Mouse (Mus musculus) left cerebral cortex, postnatal 10 days (tissue): ENCODE data around the gene Rrp1. TPM values are rescaled to one million over a fixed set of nuclear protein-coding genes. Genes with fewer than 3 reads are reported as not detected.
"Not testable (repeated sequence)": the region's sequence is repeated elsewhere in the genome, so short reads cannot be mapped to it uniquely, and the experiment has no call there.

Experiments used
- DNase-seq, 2 experiments: peaks; one replicate each; pipeline ENCODE4 v3.0.0; 2021 to 2022; ENCODE audit warnings: low spot score in 2 of 2, mixed read lengths in 1 of 2; ENCODE audit errors: extremely low spot score in 1 of 2
- intact Hi-C: fragments of 180-260 bp; cut with DNase I; formaldehyde crosslinking; loops from one replicate; pipeline ENCODE4 v1.15.1; 2025
- total RNA-seq, 2 experiments: library from RNA; stranded (reverse); gene quantifications; 2 replicates each; pipeline ENCODE4 v1.2.3; 2021

Rrp1 gene
- total RNA-seq, 2 experiments from 2014 or later: 345 to 346 TPM

DNA sequence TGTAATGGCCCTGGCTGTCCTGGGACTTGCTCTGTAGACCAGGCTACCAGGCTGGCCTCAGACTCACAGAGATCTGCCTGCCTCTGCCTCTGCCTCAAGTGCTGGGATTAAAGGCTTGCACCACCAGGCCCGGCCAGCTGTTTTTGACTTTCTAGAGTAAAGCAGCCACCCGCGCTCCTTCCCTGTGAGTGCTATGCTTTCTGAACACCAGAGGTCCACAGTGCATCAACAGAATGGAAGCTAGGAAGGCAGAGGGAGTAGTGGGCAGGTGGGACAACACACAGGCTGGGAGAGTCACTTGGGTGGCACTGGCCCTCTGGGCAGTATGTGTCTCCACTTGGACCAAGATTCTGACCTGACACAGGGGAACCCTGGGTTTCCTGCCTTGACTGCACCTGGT, 17.5 kb downstream of the Rrp1 start:
- no peak for DNase-seq
- intact Hi-C loops: no loop called here

DNA sequence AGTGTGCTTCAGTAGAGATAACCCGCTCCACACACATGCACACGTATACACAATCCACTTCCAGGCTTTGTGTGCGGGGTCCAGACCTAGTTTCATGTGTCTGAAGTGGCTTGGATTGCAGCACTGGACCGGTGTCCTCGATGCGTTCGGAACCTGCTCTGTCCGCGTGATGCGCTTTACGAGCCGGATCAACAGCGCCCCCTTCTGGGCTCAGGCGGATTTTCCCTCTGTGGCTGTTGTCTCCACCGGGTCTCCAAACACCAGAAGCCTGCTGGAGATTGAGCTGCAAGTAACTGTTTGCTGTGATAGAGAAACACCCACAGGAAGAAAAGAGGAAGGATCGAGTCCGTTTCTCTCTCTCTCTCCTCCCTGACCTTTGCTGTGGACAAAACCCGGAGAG, 20.8 kb downstream of the Rrp1 start:
- intact Hi-C loops: loop anchor here (5.0 kb wide), 2 partner anchors 40 to 115 kb away; partner anchors contain the start of gene Agpat3
- DNase-seq: peak; percentile 79 to 86

DNA sequence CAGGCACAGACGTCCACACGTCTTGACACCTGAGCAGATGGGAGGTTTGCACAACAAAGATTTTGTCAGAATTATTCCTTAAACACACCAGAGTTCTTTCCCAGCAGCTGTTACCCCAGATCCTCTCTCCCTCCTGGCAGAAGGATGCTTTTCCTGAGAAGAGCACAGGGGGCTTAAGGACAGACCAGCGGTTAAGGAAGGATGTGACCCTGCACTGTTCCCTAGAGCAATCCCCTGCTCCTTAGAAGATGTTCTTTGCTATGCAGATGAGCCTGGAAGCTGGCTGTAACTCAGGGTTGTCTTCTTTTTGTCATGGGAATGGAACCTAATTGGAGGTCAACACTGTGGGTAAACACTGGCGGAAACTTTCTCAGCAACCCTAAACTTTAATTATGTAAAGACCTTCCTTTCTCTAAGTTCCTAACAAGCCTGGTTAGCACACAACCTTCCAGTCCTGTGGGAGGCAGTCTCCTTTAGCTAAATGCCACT, 21.8 kb downstream of the Rrp1 start:
- intact Hi-C loops: loop anchor here (5.0 kb wide), 2 partner anchors 39 to 114 kb away; partner anchors contain the start of gene Agpat3
- no peak for DNase-seq

DNA sequence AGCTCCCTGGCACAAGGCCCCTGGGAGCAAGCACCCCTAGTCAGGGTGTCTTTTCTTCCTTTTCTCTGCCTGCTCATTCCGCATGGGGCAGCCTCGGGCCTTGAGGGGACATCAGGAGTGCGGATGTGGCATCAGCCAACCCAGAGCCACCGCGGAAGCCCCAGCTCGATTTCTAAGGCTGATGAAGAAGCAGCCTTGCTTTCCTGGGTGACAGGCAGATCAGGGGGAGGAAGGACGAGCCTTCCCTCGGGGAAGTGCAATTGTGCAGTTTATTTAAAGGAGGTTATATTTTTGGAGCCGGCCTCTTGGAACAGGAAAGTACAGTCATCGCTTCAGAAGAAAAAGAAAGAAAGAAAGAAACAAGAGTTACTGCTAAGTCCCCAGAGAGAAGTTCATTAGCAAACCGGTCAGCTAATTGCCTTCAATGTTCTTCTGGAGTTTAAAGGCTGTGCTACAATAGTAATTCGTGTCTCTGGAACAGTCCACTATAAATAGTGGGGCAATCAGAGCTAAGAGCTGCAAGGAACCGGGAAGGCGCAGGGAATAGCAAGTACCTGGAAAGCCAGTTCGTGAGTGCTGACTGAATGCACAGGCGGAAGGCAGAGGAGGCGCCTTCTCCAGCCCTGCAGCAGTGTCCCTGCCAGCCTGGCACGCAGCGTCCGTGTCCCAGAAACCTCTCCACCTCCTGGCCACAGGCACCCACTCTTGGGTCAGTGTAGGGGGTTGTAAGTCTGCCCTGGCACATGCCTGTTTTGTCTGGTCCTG, 24.4 kb downstream of the Rrp1 start:
- peak; percentile 61 to 62 for DNase-seq
- intact Hi-C loops: no loop called here

DNA sequence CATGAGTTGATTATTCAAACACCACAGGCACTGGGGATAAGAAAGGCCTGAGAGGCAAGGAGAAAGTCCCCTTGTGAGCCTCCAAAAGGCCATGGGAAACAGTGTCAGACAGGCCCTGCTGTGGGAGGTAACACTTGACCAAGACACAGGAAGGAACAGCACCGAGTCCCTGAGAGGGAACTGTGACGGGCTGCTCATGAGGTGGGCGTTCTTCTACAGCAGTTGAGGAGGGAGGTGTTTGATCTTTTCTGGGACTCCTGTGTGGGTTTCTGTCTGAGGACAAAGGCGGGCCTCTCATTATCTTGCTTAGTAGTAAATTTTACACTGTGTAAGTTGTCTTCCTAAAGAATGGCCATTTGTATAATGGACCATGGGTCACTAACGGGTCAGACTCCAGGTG, 27.3 kb downstream of the Rrp1 start:
- intact Hi-C loops: no loop called here
- DNase-seq: no peak

DNA sequence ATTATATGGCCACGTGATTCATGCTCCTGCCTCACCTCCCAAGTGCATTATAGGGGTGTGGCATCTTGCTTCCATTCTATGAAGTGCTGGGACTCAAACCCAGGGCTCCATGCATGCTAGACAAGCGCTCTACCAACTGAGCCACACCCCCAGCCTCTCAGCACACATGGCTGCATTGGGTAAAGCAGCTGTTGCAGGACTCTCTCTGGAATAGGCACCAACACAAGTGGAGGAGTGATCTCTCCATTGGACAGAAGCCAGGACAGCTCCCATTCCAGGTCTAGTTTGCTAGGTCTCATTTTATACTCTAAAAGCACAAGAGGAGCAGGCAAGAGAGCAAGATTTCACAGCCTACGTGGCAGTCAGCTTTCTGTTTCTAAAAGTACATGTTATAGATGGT, 29.3 kb downstream of the Rrp1 start:
- intact Hi-C loops: no loop called here

DNA sequence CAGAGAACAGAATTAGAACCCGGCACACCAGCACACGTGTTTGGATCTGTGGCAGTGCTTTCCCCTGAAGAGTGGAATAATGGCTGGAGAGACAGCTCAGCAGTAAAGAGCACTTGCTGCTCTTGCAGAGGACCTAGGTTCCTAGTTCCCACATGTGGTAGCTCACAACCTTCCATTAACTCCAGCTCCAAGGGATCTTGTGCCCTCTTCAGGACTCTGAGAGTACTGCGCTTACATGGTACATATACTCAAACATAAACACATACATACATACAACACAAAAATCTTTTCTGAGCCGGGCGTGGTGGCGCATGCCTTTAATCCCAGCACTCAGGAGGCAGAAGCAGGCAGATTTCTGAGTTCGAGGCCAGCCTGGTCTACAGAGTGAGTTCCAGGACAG, 34.3 kb downstream of the Rrp1 start:
- intact Hi-C loops: no loop called here
- no peak for DNase-seq

More for the DNA sequence above, 29.3 kb downstream of the Rrp1 start:
- DNase-seq: no peak

DNA sequence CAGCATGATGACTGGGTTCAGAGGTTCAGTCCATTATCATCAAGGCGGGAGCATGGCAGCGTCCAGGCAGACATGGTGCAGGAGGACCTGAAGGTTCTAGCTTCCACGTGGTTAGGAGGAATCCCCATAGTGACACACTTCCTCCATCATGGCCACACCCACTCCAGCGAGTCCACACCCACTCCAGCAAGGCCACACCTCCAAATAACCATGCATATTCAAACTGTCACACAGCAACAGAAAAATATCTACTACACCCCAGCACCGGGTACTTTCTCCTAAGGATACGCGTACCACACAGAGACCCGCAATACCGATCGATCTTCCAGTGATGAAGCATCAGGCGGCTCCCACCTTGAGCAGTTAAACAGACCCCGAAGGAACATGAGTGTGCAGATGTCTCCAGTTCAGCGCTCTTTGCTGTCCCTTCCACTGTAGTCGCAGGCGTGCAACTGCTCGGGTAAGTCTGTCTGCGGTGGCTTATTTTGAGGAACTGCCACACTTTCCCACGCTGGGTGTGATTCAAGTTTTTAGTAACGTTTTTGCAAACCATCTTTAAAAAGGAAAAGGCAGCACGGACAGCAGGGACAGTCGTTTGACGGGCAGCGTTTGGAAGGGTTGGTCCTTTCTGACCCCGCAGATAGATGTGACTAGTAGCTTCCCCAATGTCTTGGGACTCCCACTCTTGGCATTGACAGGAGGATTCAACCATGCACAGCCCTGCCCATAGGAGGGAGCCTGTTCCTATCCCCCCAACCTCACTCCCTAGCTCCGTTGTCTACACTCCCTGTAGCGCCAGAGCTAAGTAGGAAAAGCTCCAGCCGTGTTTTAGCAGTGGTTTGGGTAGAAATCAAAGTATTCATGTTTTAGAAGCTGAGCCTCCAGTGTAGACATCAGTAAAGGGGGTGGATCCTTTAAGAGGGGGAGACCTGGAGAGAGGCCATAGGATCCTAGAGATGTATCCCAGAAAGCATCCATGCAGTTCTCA, 39.9 kb downstream of the Rrp1 start:
- DNase-seq: no peak
- intact Hi-C loops: no loop called here

DNA sequence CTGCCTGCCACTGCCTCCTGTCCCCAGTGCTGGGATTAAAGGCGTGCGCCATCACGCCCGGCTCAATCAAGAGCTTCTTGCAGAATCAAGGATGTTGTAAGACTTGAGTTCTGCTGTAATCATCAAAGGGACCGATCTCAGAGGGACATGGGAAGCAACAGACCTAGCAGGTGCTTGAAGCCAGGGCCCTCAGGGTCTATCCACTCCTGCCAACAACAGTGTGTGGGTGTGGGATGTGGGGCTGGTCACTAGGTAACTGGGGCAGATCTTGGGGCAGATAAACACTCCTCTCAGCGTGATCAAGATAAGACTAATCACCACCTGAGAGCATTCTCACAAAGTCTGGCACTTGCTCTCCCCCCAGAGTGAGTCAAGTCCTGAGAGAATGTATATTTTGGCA, 41.1 kb downstream of the Rrp1 start:
- intact Hi-C loops: no loop called here
- DNase-seq: no peak

DNA sequence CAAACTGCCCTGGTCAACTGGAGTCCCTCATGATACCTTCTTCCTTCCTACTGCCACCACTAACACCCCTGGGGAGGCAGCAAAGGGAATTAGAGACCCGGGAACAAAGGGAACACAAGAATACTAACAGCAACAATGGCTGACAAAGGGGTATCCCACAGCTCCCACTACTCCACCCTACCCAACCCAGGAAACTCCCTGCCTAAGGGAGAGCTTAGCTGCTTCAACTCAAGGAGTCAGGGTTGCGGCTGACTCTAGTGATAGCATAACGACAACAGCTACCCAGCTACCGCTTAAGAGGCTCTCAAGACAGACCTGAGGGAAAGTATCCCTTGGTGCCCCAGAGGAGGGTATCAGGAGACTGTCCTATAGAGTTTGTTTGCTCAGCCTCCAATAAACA, 45.3 kb downstream of the Rrp1 start:
- DNase-seq: no peak
- intact Hi-C loops: no loop called here

DNA sequence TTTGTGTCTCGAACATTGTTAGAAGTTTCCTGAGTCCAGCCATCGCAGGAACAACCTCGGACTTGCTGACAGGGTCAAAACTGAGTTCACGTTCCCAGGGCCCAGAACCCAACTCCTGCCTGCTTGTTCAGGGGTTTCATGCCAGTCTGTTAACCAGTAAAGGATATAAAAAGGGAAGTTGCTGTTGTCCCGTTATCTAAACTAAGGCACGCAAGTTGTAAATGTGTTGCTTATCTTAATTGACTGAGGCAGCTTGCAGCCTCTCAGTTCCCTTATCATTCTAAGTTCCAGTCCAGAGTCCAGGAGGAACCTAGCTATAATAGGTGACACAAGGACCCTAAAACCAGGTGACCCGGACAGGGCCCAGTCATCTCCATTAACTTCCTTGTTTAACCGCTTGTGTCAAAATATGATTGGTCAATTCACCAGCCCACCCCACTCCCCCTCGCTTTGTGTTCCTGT, 46.0 kb downstream of the Rrp1 start:
- DNase-seq: no peak
- intact Hi-C loops: no loop called here

DNA sequence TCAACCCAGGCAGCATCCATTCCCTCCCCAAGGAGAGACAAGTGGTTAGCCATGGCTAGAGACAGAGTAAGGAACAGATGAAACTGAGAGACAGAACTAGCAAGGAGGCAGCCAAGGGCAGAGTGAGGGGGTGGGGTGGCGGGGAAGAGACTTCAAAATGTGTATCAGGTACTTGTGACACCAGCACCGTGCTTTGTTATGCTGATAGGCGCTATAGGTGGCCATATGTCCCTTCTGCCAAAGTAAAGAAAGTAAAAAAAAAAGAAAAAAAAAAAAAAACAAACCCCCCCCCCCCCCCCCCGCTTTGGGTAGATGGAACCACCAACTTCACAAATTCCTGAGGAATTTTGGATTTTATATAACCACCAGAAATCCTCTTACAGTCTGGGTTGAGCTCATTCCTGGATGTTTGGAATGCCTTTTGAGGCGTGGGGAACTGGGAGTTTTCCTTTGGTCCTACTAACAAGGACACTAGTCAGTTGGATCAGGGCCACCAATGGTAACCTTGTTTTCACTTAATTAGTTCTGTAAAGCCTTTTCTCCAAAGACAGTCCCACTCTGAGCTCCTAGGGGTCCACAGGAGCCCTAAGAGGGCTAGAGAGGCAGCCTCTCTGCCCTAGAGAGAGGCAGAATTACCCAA, 46.5 kb downstream of the Rrp1 start:
- no peak for DNase-seq
- intact Hi-C loops: no loop called here

DNA sequence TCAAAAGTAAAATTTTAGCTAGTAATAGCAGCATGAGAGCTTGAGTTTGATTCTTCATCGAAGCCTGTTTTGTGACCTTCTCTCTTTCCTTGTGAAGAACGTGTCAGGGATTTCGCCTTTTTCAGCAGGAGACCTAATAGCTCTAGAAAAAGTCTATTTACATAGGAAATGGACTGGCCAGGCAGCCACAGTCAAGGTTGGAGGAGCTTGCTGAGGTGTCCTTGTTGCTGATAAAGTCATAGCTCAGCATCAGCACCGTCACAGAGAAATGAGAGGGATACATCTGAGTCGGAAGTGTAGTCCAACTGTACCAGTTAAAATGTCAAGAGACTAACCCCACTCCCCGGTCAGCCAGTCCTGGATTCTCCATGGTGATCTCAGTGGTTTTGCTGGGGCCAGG, 47.3 kb downstream of the Rrp1 start:
- intact Hi-C loops: no loop called here
- no peak for DNase-seq

DNA sequence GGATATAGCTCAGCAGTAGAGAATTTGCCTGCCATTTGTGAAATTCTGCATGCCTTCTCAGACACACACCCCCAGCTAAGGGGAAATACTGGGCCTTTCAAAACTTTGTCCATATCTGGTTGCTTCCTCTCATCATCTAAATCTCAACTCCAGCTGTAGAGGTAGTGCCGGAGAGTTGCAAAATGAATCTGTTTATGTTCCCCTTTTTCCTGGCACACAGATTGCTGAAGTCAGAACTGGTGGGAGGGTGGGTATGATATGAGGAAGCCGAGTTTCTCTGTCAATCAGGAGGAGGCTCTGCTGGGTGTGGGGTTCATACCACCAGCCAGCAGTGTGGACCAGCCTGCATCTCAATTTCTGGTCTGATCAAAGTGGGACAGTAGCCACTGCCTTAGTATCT, 48.7 kb downstream of the Rrp1 start:
- intact Hi-C loops: no loop called here
- DNase-seq: no peak

DNA sequence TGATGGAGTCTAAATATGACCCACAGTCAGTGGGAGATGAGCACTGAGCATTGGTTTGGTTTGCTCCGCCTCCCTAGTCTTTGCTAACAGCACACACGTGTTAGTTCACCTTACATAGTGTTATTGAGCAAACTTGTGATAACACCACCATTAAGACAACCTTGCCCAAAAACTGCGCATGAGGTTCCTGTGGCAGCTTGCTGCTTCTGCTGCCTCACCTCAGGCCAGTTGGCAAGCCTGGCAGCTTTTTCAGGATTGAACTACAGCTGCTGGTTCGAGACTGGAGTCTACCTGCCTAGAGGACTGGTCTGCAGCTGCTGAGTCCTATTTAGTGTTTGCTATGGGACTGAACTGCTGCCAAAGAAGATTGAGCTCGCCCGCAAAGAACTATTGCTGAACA, 49.5 kb downstream of the Rrp1 start:
- no peak for DNase-seq
- intact Hi-C loops: no loop called here

DNA sequence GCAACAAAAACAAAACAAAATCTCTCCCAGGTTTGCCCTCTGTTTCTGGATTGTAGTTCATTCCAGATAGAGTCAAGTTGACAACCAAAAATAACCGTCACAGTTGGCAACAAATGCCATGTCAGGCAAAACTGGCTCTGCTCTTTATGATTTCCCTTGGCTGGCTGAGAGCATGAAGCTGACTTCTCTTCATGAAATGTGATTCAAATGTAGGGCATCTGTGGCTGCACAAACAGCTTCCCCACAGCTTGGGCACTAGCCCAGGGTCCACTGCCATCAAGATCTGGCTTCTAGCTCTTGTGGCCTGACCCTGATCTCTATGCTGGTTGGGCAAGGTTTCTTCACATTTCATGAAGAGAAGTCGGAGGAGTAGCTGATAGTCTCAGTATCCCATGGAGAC, 50.9 kb downstream of the Rrp1 start:
- DNase-seq: no peak
- intact Hi-C loops: no loop called here

DNA sequence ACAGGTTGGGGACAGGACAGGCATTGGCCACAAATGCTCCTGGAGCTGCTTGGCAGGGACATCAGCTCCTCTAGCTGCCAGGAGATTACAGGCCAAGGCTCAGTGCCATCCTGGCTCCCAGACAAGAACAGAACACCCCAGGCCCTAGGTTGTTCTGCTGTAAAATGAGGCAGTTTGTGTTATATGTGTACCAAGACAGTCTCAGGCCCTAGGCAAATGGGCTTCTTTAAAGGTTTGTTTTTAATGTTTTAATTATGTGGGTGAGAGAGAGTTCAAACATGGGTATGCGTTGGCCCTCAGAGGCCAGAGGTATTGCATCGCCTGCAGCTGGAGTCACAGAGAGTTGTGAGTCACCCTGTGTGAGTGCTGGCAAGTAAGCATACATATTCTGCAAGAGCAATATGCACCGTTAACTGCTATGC, 52.5 kb downstream of the Rrp1 start:
- intact Hi-C loops: no loop called here
- no peak for DNase-seq

DNA sequence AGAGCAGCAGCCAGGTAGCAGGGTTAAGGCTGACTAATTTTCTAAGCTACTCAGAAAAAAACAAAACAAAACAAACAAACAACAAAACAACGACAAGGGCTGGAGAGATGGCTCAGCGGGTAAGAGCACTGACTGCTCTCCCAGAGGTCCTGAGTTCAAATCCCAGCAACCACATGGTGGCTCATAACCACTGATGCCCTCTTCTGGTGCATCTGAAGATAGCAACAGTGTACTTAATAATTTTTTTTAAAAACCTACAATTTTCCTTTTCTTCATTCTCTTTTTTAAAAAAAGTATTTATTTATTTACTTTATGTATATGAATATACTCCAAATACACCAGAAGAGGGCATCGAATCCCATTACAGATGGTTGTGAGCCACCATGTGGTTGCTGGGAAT, 53.8 kb downstream of the Rrp1 start:
- intact Hi-C loops, DNase-seq: not testable (repeated sequence)

DNA sequence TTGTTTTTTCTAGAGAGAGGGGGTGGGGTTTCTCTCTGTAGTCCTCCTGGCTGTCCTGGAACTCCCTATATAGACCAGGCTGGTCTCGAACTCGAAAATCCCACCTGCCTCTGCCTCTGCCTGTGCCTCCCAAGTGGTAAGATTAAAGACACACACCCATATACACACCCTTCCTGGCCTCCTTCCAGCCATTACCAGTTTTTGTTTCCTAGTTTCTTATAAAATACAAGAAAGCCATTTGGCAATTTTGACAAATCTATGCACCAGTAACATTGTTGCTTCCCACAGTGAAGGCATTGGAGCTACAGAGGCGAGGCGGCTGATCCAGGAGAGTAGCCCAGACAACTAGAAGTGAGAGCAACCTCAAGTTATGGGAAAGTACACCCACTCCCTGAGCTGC, 54.6 kb downstream of the Rrp1 start:
- no peak for DNase-seq
- intact Hi-C loops: no loop called here
